Mouse (Mus musculus) stomach, embryonic 16.5 days (tissue): Measurements from ENCODE around the gene Pan2. TPM values are rescaled to one million over a fixed set of nuclear protein-coding genes. Genes with fewer than 3 reads are reported as not detected.
A peak's percentile ranks its signal among the peaks of the same experiment; 100 is the strongest.
"Not testable (repeated sequence)": the region's sequence is repeated elsewhere in the genome, so short reads cannot be mapped to it uniquely, and the experiment has no call there.

Experiments
- ATAC-seq: fragments of 200-750 bp; cut with Nextera tagmentation; 2 replicates; pipeline ENCODE4 v1.8.0; 2017; ENCODE audit warnings: moderate number of reproducible peaks, moderate TSS enrichment; ENCODE audit not compliant: insufficient read depth, low FRiP score
- H3K27ac ChIP-seq: fragments of 300-500 bp; sonication (generic); 2 replicates; pipeline ENCODE4 v1.5.1; 2014; ENCODE audit warnings: low read length
- H3K27me3 ChIP-seq: fragments of 300-500 bp; sonication (generic); 2 replicates; pipeline ENCODE4 v1.6.1; 2014; ENCODE audit warnings: low read length, control low read depth, mixed read lengths; ENCODE audit not compliant: control insufficient read depth, insufficient read depth
- H3K36me3 ChIP-seq: fragments of 300-500 bp; sonication (generic); 2 replicates; pipeline ENCODE4 v1.6.1; 2014; ENCODE audit warnings: low read length; ENCODE audit not compliant: control insufficient read depth, insufficient read depth
- H3K4me1 ChIP-seq: fragments of 300-500 bp; sonication (generic); 2 replicates; pipeline ENCODE4 v1.6.1; 2014; ENCODE audit warnings: low read length, control low read depth, mixed read lengths; ENCODE audit not compliant: control insufficient read depth, insufficient read depth
- H3K4me2 ChIP-seq: fragments of 300-500 bp; sonication (generic); 2 replicates; pipeline ENCODE4 v1.6.1; 2014; ENCODE audit warnings: low read depth, low read length, mixed read lengths
- H3K4me3 ChIP-seq: fragments of 300-500 bp; sonication (generic); replicated peaks from 2 replicates; pipeline ENCODE4 v1.5.1; 2014; ENCODE audit warnings: mild to moderate bottlenecking, low read length
- H3K9ac ChIP-seq: fragments of 300-500 bp; sonication (generic); 2 replicates; pipeline ENCODE4 v1.6.1; 2014; ENCODE audit warnings: low read length
- H3K9me3 ChIP-seq: fragments of 300-500 bp; sonication (generic); replicated peaks from 2 replicates; pipeline ENCODE4 v1.6.1; 2016; ENCODE audit warnings: low read length, control low read depth; ENCODE audit not compliant: control insufficient read depth
- WGBS: fragments of 180-500 bp; shearing (Covaris S2); extraction: QIAGEN DNeasy Blood & Tissue Kit; methylation state at CpG from one replicate; pipeline ENCODE4 v1.1.7; 2014; 5-methylcytosine and 5-hydroxymethylcytosine counted together
- polyA plus RNA-seq: library from polyadenylated mRNA; unstranded; fragments of >200 nt; fragmentation: Nextera tagmentation; extraction: Ambion mirVana; gene quantifications from 2 replicates; pipeline ENCODE4 v1.2.1, GENCODE M21; 2015

Pan2 gene
- polyA plus RNA-seq, 1 experiment from 2014 or later: 29.0 TPM

DNA sequence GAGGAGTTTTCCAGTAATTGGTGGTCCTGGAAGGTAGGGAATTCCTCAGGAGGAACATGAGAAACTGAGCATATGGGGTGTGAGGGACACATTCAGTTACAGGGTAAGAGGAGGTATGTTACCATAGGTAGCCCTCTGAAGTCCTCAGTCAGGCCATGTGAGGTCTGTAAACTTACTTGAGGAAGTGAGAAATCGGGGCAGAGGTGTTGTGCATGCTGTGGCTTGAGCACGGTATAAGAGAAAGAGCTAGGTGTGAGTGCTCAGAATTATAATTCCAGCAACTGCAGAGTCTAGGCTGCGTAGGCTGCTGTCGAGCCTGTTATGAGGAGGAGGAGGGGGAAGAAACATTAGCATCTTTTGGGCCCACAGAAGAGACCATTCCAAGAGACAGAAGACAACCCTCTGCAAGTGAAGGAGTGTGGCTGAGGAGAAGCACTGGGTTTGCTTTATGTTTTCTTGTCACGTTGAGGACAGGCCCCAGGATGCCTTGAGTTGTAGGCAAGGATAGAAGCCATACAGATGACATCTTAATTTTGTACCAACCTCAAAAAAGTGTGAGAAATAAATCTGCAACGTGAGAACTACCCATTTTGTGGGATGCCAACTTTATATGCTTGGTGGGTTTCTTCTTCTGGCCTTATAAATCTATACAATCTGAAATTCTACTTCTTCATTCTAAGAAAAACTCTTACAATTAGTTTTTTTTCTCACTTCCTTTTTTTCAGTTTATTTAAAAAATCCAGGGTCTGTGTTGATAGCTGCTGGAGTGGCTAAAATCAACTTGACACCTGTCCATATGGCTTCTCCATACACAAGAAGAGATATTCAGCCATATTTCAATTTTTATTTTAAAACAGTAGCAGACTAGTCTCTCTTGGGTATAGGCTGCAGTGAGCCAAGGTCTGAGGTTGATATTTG, 39.5 kb upstream of the Pan2 start:
- H3K4me3 ChIP-seq: no peak overlapping the region
- no peak overlapping the region for H3K4me2 ChIP-seq
- no peaks in the 10 kb centered on the region for H3K27me3 ChIP-seq
- H3K9ac ChIP-seq: no peak overlapping the region
- no peak for ATAC-seq
- H3K27ac ChIP-seq: no peak overlapping the region
- whole genome bisulfite sequencing: 73% methylated on average over 6 of the region's 6 CpGs
- H3K9me3 ChIP-seq: no peaks in the 10 kb centered on the region
- H3K36me3 ChIP-seq: no peaks in the 10 kb centered on the region
- no peaks in the 10 kb centered on the region for H3K4me1 ChIP-seq

DNA sequence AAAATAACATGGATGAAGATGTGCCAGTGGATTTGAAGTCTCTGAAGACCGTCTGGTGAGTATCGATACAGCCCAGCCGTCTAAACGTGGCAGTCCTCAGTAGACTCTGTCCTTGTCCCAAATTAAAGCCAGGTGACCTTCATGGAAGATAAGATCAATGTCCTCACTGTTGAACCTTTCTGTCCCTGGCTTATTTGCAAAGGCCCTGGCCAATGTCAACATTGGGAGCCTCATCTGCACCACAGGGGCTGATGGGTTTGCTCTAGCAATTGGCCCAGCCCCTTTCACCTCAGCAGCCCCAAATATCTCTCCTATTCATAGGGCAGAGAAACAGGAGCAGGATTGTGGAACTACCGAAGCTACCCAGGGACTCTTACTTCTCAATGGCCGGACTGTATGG, 34.8 kb upstream of the Pan2 start, which contains the start of gene Apof:
TSS of gene Apof (plus strand) at position 301 of the 400 bp plus-strand sequence.
- Histone ChIP-seq H3K9me3 (no peaks in the 10 kb centered on the region), H3K4me2 (no peak within 1 kb of the TSS), H3K27me3 (no peaks in the 10 kb centered on the region), H3K36me3 (no peaks in the 10 kb centered on the region), H3K4me3 (no peak within 1 kb of the TSS), H3K9ac (no peak within 1 kb of the TSS; the same call in 1 of the 2 replicates), H3K4me1 (no peaks in the 10 kb centered on the region), H3K27ac (no peak within 1 kb of the TSS)
- no peak for ATAC-seq
- WGBS: 69% methylated on average over 6 of the region's 6 CpGs

DNA sequence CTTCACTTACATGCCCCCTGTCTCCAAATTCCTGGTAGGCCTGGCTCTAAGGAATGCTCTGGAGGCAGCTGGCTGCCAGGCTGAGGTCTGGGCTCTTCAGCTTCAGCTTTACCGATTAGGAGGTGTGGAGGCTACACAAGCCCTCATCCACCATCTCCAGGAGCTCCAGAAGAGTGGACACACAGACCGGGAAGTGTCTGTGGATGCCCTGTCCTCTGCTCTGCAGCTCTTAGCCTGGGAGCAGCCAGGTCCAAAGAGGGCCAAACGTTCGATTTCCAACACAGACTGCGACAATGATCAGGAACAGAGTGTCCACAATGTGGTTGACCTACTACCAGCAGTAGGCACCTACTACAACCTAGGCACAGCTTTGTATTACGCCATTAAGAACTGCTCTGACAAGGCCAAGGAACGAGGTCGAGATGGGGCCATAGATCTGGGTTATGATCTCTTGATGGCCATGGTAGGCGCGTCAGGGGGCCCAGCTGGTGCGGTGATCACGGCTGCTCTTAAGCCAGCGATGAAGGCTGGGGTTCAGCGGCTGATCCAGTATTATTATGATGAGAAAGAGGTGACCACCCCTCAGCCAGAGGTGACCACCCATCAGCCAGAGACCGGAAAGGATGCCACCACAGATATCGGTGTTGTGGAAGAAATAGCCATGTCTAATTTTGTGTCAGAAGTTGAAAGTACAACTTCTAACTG, 33.8 kb upstream of the Pan2 start:
- peak overlapping the region; percentile 79; the same call in 1 of the 2 replicates for H3K4me2 ChIP-seq
- H3K27me3 ChIP-seq: no peaks in the 10 kb centered on the region
- no peaks in the 10 kb centered on the region for H3K9me3 ChIP-seq
- H3K27ac ChIP-seq: no peak overlapping the region
- H3K4me3 ChIP-seq: no peak overlapping the region
- H3K9ac ChIP-seq: no peak overlapping the region; the same call in 1 of the 2 replicates
- ATAC-seq: no peak
- H3K4me1 ChIP-seq: no peaks in the 10 kb centered on the region
- WGBS: 88% methylated on average over 16 of the region's 16 CpGs
- H3K36me3 ChIP-seq: no peaks in the 10 kb centered on the region

DNA sequence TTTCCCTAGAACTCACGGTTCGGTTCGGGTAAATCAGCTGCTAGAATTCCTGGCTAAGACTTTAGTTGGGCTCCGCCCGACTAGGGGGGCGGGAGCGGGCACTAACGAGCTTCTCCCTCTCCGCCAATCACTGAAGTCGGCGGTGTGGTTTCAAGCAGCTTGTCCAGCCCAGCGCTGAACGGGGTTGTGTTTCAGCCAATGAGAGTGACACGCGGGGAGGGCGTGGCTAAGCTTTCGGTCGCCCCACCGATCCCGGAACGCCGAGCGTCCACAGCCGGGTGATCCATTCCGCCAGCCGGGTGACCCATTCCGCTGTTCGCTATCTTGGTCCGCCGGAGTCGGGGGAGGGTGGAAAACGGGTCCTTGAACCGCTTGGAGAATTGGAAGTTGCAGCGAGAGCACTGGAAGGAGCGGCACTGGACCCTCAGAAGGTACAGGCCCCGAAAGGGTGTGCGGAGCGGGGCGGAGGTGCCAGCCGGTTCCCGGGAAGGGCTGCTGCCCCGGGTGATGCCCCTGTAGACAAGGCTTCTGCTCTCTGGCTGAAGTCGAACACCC, 32.8 kb upstream of the Pan2 start, which contains the start of gene Stat2:
TSS of gene Stat2 (plus strand) at position 273 of the 555 bp plus-strand sequence.
- ATAC-seq: peak; percentile 99
- H3K9me3 ChIP-seq: no peaks in the 10 kb centered on the region
- H3K27me3 ChIP-seq: no peaks in the 10 kb centered on the region
- H3K9ac ChIP-seq: peak within 1 kb of the TSS; percentile 89
- H3K4me3 ChIP-seq: peak within 1 kb of the TSS; percentile 95
- no peaks in the 10 kb centered on the region for H3K4me1 ChIP-seq
- no peaks in the 10 kb centered on the region for H3K36me3 ChIP-seq
- WGBS: under 1% methylated on average over 43 of the region's 43 CpGs
- H3K27ac ChIP-seq: peak within 1 kb of the TSS; percentile 66
- peak within 1 kb of the TSS; percentile 79 for H3K4me2 ChIP-seq

DNA sequence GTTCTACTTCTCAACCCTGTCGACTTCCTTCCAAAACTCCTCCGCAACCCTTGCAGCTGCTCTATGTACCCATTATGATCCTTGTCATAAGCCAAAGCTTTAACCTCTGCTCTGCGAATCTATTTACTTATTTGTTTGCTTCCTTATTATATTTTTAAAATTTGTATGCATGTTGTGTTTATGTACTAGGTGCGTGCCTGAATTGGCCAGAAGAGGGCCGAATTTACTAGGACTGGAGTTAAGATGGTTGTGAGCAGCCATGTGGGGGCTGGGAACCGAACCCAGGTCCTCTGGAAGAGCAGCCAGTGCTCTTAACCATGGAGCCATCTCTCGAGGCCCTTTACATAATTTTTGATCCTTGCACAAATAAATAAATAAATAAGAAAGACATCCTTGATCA, 32.3 kb upstream of the Pan2 start:
- Histone ChIP-seq H3K9me3 (no peaks in the 10 kb centered on the region), H3K36me3 (no peaks in the 10 kb centered on the region), H3K9ac (peak overlapping the region; percentile 89), H3K4me3 (peak overlapping the region; percentile 95), H3K4me1 (no peaks in the 10 kb centered on the region), H3K27me3 (no peaks in the 10 kb centered on the region), H3K4me2 (peak overlapping the region; percentile 73), H3K27ac (peak overlapping the region; percentile 66)
- ATAC-seq: no peak
- WGBS: 40% methylated on average over 7 of the region's 7 CpGs

DNA sequence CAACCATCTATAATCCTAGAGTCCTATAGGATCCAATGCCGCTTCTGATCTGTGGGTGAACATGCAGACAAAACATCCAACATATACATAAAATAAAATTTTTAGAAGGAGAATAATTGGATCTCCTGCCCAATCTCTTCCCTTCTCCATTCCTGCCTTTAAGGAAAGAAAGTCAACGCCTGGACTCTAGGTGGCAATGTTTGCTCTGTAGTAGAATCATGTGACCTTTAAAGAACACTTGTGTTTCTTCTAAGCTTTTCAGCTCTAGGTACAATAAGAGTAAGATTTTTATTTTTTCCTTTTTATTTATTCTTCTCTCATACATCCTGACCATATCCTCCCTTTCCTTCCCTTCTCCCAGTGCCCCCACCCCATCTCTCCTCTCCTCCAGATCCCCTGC, 31.3 kb upstream of the Pan2 start:
- Histone ChIP-seq H3K4me3 (no peak overlapping the region), H3K36me3 (no peaks in the 10 kb centered on the region), H3K27ac (no peak overlapping the region), H3K9me3 (no peaks in the 10 kb centered on the region), H3K27me3 (no peaks in the 10 kb centered on the region), H3K9ac (no peak overlapping the region), H3K4me1 (no peaks in the 10 kb centered on the region), H3K4me2 (no peak overlapping the region)
- WGBS: 59% methylated on average over 2 of the region's 2 CpGs
- no peak for ATAC-seq

DNA sequence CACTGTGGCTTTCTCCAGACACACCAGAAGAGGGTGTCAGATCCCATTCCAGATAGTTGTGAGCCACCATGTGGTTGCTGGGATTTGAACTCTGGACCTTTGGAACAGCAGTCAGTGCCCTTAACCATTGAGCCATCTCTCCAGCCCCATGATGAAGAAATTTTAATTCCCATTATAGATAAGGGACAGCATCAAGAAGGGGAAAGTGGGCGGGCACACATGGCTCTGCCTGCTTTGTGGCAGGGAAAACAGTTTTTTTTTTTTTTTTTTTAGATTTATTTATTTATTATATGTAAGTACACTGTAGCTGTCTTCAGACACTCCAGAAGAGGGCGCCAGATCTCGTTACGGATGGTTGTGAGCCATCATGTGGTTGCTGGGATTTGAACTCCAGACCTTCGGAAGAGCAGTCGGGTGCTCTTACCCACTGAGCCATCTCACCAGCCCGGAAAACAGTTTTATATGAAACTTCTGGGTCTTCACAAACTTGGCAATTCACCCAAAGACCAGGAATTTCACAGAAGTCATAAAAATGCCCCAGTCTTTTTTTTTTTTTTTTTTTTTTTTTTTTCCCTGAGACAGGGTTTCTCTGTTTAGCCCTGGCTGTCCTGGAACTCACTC, 30.2 kb upstream of the Pan2 start:
- not testable (repeated sequence) for H3K4me2 ChIP-seq, H3K27me3 ChIP-seq, H3K36me3 ChIP-seq, H3K27ac ChIP-seq, H3K4me3 ChIP-seq, ATAC-seq, H3K9me3 ChIP-seq, H3K9ac ChIP-seq, H3K4me1 ChIP-seq
- WGBS: 90% methylated on average over 4 of the region's 7 CpGs

DNA sequence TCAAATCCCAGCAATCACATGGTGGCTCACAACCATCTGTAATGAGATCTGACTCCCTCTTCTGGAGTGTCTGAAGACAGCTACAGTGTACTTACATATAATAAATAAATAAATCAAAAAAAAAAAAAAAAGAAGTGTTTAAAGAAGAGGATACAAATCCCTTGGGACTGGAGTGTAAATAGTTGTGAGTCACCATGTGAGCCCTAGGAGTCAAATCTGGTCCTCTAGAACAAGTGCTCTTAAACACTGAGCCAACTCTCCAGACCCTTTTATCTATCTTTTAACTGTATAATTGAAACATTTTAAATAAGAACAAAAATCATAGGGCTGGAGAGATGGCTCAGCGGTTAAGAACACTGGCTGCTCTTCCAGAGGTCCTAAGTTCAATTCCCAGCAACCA, 27.8 kb upstream of the Pan2 start:
- not testable (repeated sequence) for H3K27me3 ChIP-seq, H3K9me3 ChIP-seq, H3K4me3 ChIP-seq, H3K9ac ChIP-seq, H3K4me2 ChIP-seq, ATAC-seq, H3K4me1 ChIP-seq, H3K27ac ChIP-seq
- WGBS: 96% methylated on average over 1 of the region's 1 CpGs
- H3K36me3 ChIP-seq: peaks cover 13% of the 10 kb centered on the region
